Mouse (Mus musculus) gastrocnemius, adult 18-20 months (tissue): Measurements from ENCODE around the gene Abl2. TPM values are rescaled to one million over a fixed set of nuclear protein-coding genes. Genes with fewer than 3 reads are reported as not detected.
"Not testable (repeated sequence)": the region's sequence is repeated elsewhere in the genome, so short reads cannot be mapped to it uniquely, and the experiment has no call there.

Experiments used
- DNase-seq: peaks from one replicate; pipeline ENCODE4 v3.0.0; 2021; ENCODE audit warnings: low spot score
- total RNA-seq, 2 experiments: library from RNA; stranded (reverse); gene quantifications; 2 replicates each; pipeline ENCODE4 v1.2.3; 2021

Abl2 gene
- total RNA-seq, 2 experiments from 2014 or later: 21.3 to 23.1 TPM

DNA sequence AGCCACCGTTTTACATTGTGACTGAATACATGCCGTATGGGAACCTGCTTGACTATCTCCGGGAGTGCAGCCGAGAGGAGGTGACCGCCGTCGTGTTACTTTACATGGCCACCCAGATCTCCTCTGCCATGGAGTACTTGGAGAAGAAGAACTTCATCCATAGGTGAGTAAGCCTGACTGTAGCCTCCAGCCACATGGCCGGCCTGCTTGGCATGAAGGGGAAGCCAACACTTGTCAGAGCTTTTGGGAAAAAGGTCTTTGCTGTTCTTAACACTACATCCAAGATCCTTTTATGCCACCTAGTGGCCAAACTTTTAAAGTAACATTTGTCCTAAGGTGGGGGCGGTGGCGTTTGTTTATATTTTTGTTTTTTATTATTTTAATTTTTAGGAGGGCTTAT is 74.5 kb downstream of the Abl2 start:
- peak; percentile 54 for DNase-seq

- DNase-seq: no peak
Observed at GRCm38 (mm10) chr1:156635148-156635547, 76.6 kb downstream of the Abl2 start.

- DNase-seq: no peak
Observed at GRCm38 (mm10) chr1:156639455-156639854, 80.9 kb downstream of the Abl2 start.

DNA sequence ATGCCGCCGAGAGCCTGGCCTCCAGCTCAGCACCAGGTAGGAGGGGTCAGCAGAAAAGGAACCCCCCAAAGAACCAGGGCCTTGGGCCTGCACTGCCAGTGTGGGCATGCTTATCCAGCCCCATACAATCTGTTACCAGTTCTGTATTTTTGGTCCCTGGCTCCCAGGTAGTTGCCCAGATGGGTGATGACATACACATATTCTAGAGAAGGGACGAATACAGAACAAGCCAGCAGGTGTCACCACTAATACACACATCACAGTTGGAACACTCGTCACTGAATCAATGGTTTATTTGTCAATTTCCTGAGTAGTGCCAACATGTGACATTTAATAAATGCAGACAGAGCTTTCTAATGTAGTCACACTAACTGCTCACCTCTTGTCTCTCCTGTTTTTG is 82.0 kb downstream of the Abl2 start:
- DNase-seq: no peak

- DNase-seq: no peak
Observed at GRCm38 (mm10) chr1:156641808-156642207, 83.2 kb downstream of the Abl2 start.

DNA sequence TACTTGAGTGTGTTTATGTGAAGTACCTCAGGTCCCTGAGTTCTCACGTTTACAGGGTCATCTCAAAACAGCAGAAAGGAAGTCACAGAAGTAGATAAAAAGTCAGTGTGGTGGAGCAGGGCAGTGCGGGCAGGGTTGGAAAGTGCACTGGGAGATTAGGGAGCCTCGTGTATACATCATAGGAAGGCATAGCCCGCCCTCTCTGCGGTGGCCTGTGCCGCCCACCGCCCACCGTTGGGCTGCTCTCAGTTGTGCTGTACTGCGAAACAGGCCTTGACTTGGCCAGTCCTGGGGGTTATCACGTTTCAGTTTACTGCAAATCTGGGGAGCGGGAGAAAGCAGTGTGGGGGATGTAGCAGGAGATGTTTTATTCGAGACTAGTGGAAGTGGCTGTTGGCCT is 84.2 kb downstream of the Abl2 start:
- no peak for DNase-seq

GRCm38 (mm10) chr1:156644061-156644460 is 85.5 kb downstream of the Abl2 start:
- DNase-seq: no peak

DNA sequence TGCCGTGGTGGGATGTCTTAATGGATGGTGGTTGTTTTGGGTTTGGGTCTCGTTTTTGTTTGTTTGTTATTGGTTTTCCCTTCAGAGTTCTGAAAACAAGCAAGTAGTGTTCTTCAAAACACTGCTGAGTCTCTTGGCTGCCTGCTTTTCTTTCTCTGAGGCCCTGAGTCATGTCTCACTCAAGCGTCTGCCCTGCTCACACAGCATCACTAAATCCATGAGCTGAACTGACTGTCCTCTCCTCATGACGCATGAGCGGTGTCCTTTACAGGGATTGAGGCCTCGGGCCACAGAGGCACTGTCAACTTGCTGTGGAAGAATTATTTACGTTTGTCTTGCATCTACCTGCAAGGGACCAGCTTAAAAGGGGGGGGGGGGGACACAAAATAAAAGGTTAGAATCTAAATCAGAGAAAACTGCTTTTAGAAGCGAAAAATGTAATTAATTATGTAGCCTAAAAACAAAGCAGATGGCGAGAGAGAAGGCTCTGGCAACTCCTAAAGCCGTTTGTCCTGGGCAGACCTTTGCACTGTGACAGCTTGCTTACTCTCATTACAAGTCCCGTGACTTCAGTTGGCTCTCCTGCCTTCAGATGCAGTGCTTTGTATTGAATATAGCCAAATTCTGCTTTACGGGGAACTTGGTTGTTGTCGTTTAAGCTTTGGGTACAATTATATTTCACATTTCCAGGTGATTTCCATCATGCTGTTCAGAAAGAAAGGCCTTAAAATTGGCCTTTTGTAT is 86.4 kb downstream of the Abl2 start:
- no peak for DNase-seq

DNA sequence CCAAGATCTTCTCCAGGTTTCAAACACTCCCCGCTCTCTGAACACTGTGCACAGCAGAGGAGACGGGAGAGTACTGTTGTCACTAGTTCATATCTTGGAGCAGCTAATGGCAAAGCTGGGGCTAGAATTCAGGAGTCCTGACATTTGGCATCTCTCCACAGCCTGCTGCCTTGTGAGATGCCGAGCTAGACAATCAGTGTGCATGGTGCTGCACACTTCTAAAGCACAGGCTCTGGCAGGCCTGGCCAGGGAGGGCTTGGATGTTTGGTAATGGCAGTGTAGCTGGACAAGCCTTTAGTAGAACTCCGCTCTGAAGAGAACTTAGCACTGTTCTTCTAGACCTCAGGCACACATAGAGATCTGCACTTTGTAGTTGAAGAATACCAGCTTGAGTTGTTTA is 87.4 kb downstream of the Abl2 start:
- DNase-seq: no peak

DNA sequence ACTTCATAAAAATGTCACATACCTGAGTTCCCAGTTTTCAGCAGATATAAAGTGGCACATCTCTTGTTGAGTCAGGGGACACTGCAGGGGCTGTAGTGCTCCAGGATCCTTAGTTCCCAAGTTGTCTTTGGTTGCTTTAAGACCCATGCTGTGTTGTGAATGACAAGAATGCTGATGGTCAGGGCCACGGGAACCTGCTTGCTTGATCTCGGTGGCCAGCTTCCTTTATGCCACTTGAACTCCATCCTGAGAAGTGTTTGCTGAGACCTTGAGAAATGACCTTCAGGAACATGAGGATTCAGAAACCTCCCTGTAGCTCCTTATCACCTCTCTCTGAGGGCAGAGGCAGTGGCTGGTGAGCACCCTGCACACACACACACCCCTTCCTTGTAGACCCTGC is 90.1 kb downstream of the Abl2 start:
- DNase-seq: no peak

GRCm38 (mm10) chr1:156650631-156651030 is 92.0 kb downstream of the Abl2 start:
- DNase-seq: no peak

DNA sequence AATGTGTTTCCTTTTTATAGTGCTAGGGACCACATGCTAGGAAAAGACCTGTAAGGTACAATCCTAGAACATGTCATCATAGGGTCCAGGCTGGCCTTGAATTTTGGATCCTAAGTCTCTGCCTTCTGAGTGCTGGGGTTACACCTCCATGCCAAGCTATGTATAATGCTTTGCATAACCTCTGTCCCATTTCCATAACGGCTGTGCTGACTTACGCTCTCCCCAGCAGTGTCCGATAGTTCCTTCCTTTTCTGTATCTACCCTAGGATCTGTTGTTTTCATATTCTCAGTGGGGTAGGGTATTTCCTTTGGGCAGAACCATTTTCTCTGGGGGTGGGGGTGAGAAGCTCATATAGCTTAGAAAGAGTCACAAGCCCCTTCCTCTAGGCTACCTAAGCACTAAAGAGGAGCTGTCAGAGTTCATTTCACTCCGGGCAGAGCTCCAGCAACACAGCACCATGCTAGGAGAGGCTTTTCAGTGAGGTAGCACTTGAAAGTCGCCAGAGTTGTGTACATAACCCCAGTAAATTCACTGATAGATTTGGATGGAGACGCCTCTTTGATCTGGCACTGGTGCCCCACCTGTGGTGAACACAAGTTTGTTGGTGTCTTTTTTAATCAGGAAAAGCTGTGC is 93.7 kb downstream of the Abl2 start:
- DNase-seq: no peak

DNA sequence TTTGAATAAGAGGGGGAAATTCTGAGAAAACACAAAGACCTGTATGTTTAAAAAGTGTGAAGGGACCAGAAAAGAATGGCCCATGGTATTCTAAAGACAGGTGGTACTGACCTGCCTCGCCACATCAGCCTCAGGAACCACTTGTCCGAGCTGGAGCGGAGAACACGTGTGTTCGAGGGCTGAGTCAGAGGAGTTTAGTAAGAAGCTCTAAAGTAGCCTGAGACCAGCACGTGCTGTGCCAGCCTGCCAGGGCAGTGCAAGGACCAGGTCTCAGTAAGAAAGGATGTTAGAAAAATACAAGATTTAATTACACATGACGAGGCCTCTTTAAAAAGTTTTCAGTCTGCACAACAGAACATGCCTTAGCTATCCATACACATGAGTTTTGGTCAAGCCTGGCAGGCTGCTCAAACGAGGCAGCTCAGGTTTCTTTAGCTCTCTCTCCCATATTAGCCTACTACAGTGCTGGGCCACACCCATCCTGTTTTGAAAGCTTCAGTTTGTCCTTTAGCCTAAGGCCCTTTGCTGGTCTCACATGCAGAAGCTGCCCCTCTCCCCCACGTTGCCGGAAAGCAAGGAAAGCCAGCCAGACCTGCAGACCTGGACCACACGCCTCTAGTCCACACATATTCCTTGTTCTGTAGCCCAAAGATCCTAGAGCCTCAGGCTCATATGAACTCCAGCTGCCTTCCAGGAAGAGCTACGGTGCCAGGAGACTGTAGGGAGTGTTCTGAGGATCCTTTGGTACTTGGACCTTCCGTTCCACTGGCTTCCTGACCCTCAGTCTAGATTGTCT is 96.3 kb downstream of the Abl2 start:
- no peak for DNase-seq

- no peak for DNase-seq
Observed at GRCm38 (mm10) chr1:156657523-156657922, 98.9 kb downstream of the Abl2 start.

- DNase-seq: no peak
Observed at GRCm38 (mm10) chr1:156658676-156659075, 100.1 kb downstream of the Abl2 start.

DNA sequence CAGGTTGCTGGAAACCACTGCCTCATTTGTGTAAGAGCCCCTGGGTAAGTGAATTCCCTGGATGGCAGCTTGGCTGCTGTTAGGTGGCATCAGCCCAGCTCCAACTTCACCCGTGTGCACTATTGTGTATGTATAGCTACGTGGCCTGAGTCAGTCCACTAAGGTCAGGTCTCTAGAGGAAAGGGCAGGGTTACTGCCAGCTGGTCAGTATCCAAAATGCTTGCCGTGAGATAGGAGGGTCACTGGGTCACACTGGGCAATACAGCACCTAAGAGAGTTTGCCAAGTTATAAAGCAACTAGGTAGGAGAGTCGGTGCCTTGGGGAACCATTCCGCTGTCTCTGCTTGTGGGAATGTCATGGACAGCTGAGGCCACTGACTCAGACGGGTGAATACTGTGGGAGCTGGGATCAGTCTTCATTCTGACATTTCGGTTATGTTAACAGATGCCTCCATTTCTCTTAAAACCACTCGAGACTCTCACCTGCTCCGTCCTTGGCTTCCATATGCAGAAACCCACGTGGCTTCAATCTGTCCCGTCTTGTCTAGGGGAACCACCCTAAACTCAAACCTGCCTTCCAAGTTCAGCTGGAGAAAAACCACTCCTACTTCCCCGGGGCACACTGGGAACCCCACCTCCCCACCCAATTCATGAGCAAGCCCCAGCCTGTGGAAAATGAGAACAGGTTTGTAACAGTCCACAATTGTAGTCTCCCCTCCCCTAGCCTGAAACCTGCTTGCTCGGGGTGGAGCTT is 101.5 kb downstream of the Abl2 start:
- DNase-seq: no peak

DNA sequence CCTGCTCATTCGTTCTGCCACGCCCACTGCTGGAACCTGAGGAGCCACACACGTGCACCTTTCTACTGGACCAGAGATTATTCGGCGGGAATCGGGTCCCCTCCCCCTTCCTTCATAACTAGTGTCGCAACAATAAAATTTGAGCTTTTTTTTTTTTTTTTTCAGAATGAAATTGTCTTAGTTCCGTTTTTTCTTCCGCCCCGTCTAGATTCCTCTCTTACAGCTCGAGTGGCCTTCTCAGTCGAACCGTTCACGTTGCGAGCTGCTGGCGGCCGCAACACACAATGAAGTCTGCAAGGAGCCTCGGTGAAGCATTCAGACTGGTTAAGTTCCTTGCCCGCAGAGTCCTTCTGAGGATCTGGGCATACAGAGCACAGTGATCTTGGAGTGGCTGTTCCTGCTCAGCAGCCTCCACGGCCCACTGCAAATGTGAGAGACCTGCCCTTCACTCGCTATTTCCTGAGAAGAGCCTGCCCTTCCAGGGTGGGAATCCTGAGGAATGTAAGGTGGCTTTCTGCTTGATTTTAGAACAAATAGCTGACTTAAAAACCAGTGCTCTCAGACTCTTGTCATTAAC is 102.2 kb downstream of the Abl2 start:
- DNase-seq: not testable (repeated sequence)

GRCm38 (mm10) chr1:156665777-156666176 is 107.2 kb downstream of the Abl2 start:
- no peak for DNase-seq

DNA sequence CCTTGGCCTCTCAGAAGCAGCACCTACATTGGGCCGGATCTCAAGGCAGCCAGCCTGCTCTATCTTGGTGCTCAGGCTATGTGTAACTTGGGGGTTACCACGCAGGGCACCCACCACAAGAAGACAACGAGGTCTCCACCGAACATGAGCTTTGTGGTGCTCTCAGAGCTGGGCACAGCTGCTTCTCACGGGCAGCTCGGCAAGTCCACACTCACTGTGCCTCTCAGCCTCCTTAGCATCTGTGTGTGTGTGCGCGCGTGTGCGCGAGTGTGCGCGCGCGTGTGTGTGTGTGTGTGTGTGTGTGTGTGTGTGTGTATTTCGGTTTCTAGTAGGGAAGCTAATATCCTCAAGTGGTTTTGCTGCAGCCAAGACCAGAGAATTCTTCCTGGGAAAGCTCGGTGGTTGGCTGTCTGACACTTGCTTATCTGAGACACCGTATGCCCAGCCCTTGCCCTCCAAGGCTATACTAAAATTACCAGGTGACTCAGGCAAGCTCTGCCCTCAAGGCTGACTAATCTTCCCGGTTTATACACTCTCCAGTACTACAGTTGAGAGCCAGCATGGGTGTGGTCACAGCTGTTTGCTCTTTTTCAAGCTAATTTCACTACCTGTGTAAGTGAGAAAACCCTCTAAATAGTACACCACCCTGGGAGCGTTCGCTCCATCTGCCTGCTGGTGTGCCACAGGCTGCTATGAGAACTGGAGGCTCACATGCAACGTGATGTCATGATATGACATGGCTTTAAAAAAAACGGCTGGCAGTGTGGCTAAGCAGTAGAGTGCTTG is 108.7 kb downstream of the Abl2 start:
- DNase-seq: peak; percentile 24

- no peak for DNase-seq
Observed at GRCm38 (mm10) chr1:156668602-156669001, 110.0 kb downstream of the Abl2 start.
